Comparison of ENCODE assay signal across 7 mouse cellular contexts in genomic region chr6:53211420-53211819, GRCm38 (mm10).
DNase-seq lines count a peak whose midpoint lies in the region; ATAC-seq lines count a peak whose summit lies in the region.

No protein-coding gene starts in this region.

- peak; percentile 59 for DNase-seq in ovary, adult 18-20 months (ENCODE audit: low spot score)
- DNase-seq in ovary, postnatal 10 days (ENCODE audit: low spot score): no peak
- DNase-seq in testis, postnatal 10 days (ENCODE audit: low spot score): peak; percentile 69
- DNase-seq in natural killer cell, adult 2 months (ENCODE audit: low spot score in 2 of 2): no peak
- DNase-seq in B cell, adult 2 months: no peak

- no peaks in the 10 kb centered on the region for H3K27me3 ChIP-seq in embryonic facial prominence, embryonic 13.5 days
- H3K27me3 ChIP-seq in limb, embryonic 13.5 days: 0 out of 2 replicates have a peak, but pooled peaks cover 3% of the 10 kb centered on the region

- H3K4me1 ChIP-seq in embryonic facial prominence, embryonic 13.5 days: peaks cover 35% of the 10 kb centered on the region
- H3K4me1 ChIP-seq in limb, embryonic 13.5 days: peaks cover 42% of the 10 kb centered on the region

- WGBS in embryonic facial prominence, embryonic 13.5 days: 34% methylated on average over 3 of the region's 3 CpGs
- WGBS in limb, embryonic 13.5 days: 17% methylated on average over 3 of the region's 3 CpGs

- no peak overlapping the region for H3K9ac ChIP-seq in embryonic facial prominence, embryonic 13.5 days
- no peak overlapping the region for H3K9ac ChIP-seq in limb, embryonic 13.5 days

- ATAC-seq in embryonic facial prominence, embryonic 13.5 days (ENCODE audit: insufficient number of reproducible peaks, insufficient read depth, low FRiP score, low TSS enrichment, low read depth): no peak
- peak; percentile 75 for ATAC-seq in limb, embryonic 13.5 days (ENCODE audit: low FRiP score, low read depth)

- H3K27ac ChIP-seq in embryonic facial prominence, embryonic 13.5 days: no peak overlapping the region
- H3K27ac ChIP-seq in limb, embryonic 13.5 days: peak overlapping the region; percentile 83; the same call in 1 of the 2 replicates

- H3K9me3 ChIP-seq in embryonic facial prominence, embryonic 13.5 days: no peaks in the 10 kb centered on the region
- no peaks in the 10 kb centered on the region for H3K9me3 ChIP-seq in limb, embryonic 13.5 days

- peak overlapping the region; percentile 14; the same call in 1 of the 2 replicates for H3K4me2 ChIP-seq in embryonic facial prominence, embryonic 13.5 days
- H3K4me2 ChIP-seq in limb, embryonic 13.5 days (replicated peaks): peak overlapping the region; percentile 16; the same call in 1 of the 2 replicates

- no peaks in the 10 kb centered on the region for H3K36me3 ChIP-seq in embryonic facial prominence, embryonic 13.5 days
- H3K36me3 ChIP-seq in limb, embryonic 13.5 days: no peaks in the 10 kb centered on the region

- H3K4me3 ChIP-seq in embryonic facial prominence, embryonic 13.5 days: no peak overlapping the region
- no peak overlapping the region for H3K4me3 ChIP-seq in limb, embryonic 13.5 days

Comparison
In these comparisons a context has a peak if more than half of its experiments do, and no peak if none do; other contexts are left out.
1. DNase-seq: peak in ovary, adult 18-20 months (single experiment) and testis, postnatal 10 days (single experiment); none in ovary, postnatal 10 days (single experiment), natural killer cell, adult 2 months (0 of 2) and B cell, adult 2 months (0 of 2).